Mouse (Mus musculus) B cell, adult 2 months (primary cell): ENCODE measurements around the gene Capg.

Experiments
- DNase-seq, 2 experiments: peaks; one replicate each; pipeline ENCODE4 v3.0.0; 2022

Capg gene

GRCm38 (mm10) chr6:72544283-72544987, at the start of gene Capg:
TSS of gene Capg (plus strand) at chr6:72544391.
- peak; percentile 83 to 85 for DNase-seq

- no peak for DNase-seq
Measured at GRCm38 (mm10) chr6:72498950-72499349, 45.2 kb upstream of the Capg start.

GRCm38 (mm10) chr6:72503309-72503708, 40.9 kb upstream of the Capg start:
- no peak for DNase-seq

DNA sequence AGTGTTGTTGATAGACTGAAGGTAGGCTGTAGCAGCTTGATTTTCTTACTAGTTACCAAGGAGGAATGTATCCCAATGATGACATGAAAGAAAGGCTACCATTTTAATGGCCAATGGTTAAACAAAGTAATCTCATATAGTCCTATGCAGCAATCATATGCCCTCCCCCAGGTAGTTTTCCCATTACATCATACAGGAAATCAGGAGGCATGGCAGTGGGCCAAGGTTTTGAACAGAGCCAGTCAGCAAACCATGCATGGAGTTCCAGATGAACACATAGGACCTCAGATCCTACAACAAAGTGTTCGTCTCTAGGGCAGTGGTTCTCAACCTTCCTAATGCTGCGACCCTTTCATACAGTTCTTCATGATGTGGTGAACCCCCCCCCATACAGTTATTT, 40.3 kb upstream of the Capg start:
- DNase-seq = no peak

GRCm38 (mm10) chr6:72506104-72506503, 38.1 kb upstream of the Capg start:
- DNase-seq = no peak

DNA sequence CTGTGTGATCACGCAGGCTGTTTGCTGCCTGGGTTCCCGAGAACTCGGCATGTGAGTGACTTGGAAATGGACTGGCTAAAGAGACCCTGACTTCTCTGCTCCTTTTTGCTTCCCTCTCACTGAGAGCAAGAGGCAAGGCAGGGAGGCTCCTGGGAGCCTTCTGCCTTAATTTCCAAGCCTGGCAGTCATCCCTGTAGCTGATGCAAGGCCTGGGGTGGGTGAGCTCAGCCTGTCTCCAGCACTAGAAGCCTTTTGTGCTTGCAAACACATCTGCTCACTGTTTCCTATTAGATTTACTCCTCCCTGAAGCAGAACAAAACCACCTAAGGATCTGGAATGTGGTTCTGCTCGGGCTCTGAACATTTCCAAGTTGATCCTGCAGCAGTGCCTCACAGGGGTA, 35.6 kb upstream of the Capg start:
- DNase-seq = no peak

GRCm38 (mm10) chr6:72509872-72510435, 34.2 kb upstream of the Capg start:
- DNase-seq = no peak

DNA sequence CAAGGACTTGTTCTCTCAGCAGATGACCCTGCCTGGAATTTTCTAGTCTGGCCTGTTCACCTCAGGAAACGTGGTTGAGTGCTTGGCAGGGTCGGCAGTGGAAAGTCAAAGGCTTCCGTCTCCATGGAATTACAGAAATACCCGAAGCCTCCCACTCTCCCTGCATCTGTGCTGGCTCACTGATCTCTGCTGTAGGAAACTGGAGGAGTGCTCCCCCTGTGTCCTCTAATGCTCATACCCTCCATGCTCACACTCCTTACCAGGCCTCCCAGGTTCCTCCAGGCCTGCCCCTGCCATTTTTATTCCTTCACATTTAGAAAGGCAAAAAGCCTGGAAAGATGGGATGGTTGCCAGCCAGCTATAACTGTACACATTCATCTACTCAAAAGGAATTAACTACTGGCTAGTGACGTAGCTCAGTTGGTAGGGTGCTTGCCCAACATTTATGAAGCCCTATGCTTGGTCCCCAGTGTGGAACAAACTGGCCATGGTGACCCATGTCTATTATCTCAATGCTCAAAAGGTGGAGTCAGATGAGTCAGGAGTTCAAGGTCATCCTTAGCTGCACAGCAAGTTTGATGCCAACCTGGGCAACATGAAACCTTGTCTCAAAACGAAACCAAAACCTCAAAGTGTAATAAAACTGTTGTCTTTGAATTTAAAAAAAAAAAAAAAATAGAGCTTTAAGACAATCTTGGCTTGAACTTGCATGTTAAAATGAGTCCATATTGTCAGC, 33.3 kb upstream of the Capg start:
- no peak for DNase-seq

GRCm38 (mm10) chr6:72512386-72513070, 31.7 kb upstream of the Capg start:
- DNase-seq = peak; percentile 73 to 76

GRCm38 (mm10) chr6:72513071-72513440, 31.1 kb upstream of the Capg start:
- DNase-seq = no peak

DNA sequence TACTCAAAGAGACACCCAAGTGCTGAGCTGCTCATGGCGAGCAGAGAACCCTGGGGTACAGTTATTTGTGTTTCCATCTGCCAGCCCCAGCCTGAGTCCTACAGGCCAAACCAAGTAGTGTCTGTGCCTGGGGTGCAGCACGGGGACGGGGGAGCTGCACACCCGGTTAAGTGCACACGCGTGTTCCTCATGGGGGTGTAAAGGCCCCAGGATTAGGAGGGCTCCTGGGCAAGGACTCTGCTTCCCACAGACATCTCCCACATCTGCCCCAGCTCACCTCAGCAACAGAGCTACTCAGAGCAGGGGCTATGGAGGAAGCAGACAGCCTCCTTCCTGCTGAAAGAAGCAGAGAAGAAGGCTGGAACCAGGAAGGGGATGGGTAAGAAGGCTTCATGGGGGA, 28.5 kb upstream of the Capg start:
- DNase-seq = no peak

DNA sequence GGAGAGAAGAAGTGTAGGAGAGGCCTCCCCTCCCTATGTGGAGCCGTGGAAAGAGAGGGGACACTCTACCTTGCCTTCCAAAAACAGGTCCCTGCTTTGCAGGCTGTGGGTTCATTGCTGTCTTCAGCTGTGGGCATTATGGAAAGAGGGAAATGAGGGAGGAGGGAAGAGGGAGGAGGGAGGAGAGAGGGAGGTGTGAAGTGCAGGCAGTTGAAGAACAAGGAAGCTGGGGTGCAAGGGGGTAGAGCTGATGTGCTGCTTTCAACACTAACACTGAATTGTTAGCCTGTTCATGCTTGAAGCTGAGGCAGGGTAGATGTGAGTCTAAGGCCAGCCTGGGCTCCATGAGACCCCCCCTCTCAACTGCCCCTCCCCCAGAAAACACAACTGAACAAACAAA, 25.3 kb upstream of the Capg start:
- DNase-seq = no peak

- DNase-seq = no peak
Measured at GRCm38 (mm10) chr6:72519303-72519702, 24.9 kb upstream of the Capg start.

- peak; percentile 30 to 51 for DNase-seq
Measured at GRCm38 (mm10) chr6:72519892-72520663, 24.1 kb upstream of the Capg start.

- no peak for DNase-seq
Measured at GRCm38 (mm10) chr6:72520904-72521303, 23.3 kb upstream of the Capg start.

DNA sequence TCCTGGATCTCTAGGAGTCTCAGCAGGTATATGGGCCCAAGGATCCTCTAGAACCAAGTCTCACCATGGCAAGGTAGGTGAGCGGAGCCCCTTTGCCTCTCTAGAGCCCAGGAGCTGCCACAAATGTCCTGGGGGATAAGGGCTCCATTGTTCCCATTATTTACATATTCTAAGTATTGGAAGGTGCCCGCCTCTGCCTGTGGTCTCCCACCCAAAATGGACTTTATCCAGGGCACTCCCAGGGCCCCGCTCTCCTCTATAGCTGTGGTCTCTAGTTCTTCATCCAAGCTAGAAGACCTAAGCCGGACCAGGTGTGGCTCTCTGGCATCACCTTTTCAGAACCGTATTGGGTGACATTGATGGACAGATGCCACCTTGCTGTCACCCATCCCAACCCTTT, 22.6 kb upstream of the Capg start, which contains the start of gene Sh2d6:
TSS of gene Sh2d6 (minus strand) at position 101 of the 400 bp plus-strand sequence.
- no peak for DNase-seq

DNA sequence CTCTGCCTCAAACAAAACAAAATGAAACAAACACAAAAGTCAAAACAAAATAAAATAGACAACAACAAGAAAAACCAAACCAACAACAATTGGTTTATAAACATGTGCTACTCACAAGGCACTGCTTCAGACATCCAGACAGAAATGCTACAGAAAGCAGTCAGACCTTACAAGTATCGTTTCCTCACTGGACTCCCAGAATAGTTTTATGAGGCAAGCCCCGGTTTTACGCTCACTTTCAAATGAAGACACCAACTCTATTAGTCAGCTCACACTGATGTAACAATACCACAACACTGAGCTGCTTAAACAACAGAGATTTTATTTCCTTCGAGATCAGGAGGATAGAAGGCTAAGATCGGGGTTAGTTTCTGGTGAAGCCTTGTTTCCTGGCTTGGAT, 21.9 kb upstream of the Capg start:
- no peak for DNase-seq

- no peak for DNase-seq
Measured at GRCm38 (mm10) chr6:72523222-72523621, 21.0 kb upstream of the Capg start.

DNA sequence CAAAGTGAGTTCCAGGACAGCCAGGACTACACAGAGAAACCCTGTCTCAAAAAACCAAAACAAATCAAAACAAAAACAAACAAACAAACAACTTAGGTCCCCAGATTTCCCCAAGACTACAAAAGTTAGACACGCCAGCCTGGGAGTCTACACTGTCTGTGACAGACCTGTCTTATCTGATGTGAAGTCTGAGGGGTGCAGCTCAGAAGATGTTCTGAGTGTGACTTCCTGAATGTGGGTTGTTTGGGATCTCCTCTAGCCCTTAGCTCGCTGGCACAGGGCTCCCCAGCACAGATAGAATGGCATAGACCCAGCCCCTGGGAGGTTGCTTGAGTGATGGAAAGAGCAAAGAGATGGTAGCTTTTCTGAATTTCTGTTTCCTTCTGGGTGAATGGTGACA, 20.0 kb upstream of the Capg start:
- no peak for DNase-seq

DNA sequence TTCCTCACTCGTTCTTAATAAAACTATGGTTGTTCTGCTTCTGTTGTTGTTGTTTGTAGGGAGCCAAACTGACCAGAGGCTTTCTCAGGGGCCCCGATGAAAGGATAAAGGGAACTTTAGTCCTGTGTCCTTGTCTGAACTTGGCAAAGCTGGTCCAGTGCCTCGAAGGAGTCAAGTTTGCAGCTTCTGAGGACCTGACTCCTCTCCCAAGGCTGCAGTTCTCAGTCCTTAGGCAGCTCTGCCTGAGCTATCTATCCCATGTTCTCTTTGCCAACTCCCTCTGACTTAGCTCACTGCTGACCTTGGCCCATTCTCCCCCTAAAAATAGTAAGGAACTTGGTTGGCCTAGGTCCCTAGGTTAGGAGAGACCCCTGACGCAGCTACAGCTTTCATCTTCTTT, 17.1 kb upstream of the Capg start:
- DNase-seq = no peak

- DNase-seq = no peak
Measured at GRCm38 (mm10) chr6:72528410-72529151, 15.6 kb upstream of the Capg start.

DNA sequence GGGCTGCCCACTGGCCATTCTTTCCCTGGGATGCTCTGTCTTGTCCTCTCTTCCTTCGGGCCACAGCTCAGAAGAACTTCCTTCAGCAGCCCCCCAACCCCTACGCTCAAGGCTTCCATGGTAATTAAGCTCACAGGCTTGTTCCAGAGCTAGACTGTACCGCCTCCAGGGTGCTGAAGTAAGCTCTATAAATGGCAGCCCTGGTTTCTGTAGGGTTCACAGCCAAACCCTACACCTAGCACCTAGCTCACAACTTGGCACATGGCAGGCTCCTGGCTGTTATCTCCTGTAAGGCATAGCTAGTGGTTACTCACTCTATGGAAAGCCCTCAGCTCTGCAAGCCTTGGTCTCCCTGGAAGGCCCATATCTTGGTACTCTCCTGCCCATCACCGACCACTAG, 11.6 kb upstream of the Capg start:
- no peak for DNase-seq
